Mouse (Mus musculus): ENCODE data around the gene Oas1c. TPM values are rescaled to one million over a fixed set of nuclear protein-coding genes. Genes with fewer than 3 reads are reported as not detected.
A peak's percentile ranks its signal among the peaks of the same experiment; 100 is the strongest.

Gene Oas1c
- total RNA-seq (2014; rRNA removed) (0.69 and 1.8 TPM in 2 replicates), polyA plus RNA-seq (2015; fragmentation: Nextera tagmentation; extraction: Ambion mirVana) (0.63 and 0.80 TPM in 2 replicates)

DNA sequence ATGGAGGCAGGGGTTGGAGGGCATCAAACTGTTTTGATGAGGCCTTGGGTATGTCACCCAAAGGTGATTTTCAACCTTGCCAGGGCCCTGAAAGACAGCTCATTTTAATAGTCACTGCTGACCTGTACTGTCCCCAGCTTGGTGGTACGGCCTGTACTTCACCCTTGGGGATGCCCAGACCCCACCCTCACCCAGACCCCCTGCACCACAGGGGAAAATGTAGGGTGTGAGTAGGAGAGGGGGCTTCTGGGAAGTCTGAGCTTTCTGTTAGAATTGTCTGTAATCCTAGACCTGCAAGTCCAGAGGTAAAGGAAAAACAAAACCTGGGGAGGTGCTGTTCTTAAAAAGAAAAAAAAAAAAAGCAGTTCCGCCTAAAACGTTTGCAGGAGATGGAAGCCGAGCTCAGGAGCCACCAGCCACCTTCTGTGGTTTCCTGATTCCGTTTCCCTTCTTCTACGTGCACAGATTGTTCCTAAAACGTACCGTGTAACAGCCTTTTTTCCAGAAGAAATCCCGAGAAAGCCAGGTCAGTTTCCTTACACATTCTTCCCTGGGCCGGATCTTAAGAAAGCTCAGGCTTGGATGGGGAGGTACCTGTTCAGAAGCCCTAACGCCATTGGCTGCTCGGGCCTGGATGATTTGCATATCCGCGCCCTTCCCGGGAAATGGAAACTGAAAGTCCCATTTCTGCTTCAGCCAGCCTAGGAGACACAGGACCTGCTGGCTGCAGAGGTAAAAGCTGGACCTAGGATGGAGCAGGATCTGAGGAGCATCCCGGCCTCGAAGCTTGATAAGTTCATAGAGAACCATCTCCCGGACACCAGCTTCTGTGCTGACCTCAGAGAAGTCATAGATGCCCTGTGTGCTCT lies at the start of gene Oas1c:
Gene Oas1c, minus strand, starts transcription at position 564 of the 869 bp plus-strand sequence.
- Histone ChIP-seq H3K9ac (peak within 1 kb of the TSS; percentile 44), H3K36me3 (ENCODE audit: insufficient read depth) (no peaks in the 10 kb centered on the region), H3K9me3 (ENCODE audit: low read length) (no peaks in the 10 kb centered on the region), H3K4me2 (ENCODE audit: low read depth) (peak within 1 kb of the TSS; percentile 48), H3K27me3 (ENCODE audit: insufficient read depth, low read length) (no peaks in the 10 kb centered on the region), H3K27ac (ENCODE audit: low read depth, low read length) (peak within 1 kb of the TSS; percentile 51; the same call in 1 of the 2 replicates), H3K4me1 (ENCODE audit: insufficient read depth) (peaks cover 4% of the 10 kb centered on the region; the same call in 1 of the 2 replicates), H3K4me3 (ENCODE audit: low read depth, low read length) (peak within 1 kb of the TSS; percentile 27)
- DNase-seq, result peak; percentile 83
- 5% methylated on average over 18 of the region's 18 CpGs for WGBS
- peak; percentile 95 for ATAC-seq
- TF ChIP-seq CTCF (IDR thresholded peaks at IDR 0.05; ENCODE audit: low read depth), result no peak

DNA sequence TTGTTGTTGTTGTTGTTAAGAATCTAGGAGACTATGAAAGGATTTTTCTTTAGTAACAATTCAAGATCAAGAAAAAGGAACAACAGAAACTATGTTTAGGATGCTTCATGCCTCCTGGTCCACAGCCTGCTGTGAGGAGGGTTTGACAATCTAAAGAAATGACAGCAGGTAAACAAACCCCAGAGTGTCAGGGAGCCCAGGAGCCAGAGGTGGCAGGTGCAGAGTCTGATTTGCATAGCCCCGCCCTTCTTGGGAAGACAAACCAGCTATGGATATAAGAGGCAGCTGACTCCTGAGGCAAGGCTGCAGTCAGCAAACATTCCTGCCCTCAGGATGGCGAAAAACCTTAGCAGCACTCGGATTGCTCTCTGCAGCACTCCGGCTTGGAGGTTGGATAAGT lies 48.8 kb upstream of the Oas1c start, which contains the start of gene Oas1h:
Gene Oas1h, plus strand, starts transcription at position 301 of the 400 bp plus-strand sequence.
- Histone ChIP-seq H3K27ac (ENCODE audit: low read depth, low read length) (no peak within 1 kb of the TSS), H3K27me3 (ENCODE audit: insufficient read depth, low read length) (no peaks in the 10 kb centered on the region), H3K9me3 (ENCODE audit: low read length) (no peaks in the 10 kb centered on the region), H3K4me2 (ENCODE audit: low read depth) (no peak within 1 kb of the TSS), H3K4me3 (ENCODE audit: low read depth, low read length) (no peak within 1 kb of the TSS), H3K9ac (no peak within 1 kb of the TSS), H3K4me1 (ENCODE audit: insufficient read depth) (no peaks in the 10 kb centered on the region), H3K36me3 (ENCODE audit: insufficient read depth) (no peaks in the 10 kb centered on the region)
- TF ChIP-seq CTCF (IDR thresholded peaks at IDR 0.05; ENCODE audit: low read depth), result no peak
- DNase-seq (no peak), ATAC-seq (no peak)
- 56% methylated on average over 4 of the region's 4 CpGs for WGBS

DNA sequence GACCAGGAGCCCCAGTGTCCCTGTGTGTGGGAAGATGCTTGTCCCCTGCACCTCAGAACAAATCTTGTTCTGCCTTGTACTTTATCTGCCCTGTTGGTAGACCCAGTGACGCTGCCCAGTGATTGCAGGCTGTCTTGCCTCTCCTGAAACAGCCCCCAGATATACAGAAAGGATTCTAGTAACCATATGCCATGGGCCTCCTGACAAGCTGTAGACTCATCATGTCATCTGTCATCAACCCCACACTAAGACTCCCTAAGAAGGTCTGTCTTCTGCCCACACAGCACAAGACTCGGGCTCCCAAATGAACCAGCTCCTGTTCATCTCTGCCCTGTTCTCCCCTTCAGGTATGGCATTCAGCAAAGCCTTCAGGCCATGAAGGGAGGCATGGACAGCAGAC lies 46.9 kb upstream of the Oas1c start:
- no peak for ATAC-seq
- Histone ChIP-seq H3K9ac (no peak overlapping the region), H3K27me3 (ENCODE audit: insufficient read depth, low read length) (no peaks in the 10 kb centered on the region), H3K27ac (ENCODE audit: low read depth, low read length) (no peak overlapping the region), H3K4me2 (ENCODE audit: low read depth) (no peak overlapping the region), H3K9me3 (ENCODE audit: low read length) (0 out of 2 replicates have a peak, but pooled peaks cover 6% of the 10 kb centered on the region), H3K4me3 (ENCODE audit: low read depth, low read length) (no peak overlapping the region), H3K4me1 (ENCODE audit: insufficient read depth) (no peaks in the 10 kb centered on the region), H3K36me3 (ENCODE audit: insufficient read depth) (no peaks in the 10 kb centered on the region)
- 81% methylated on average over 2 of the region's 2 CpGs for WGBS
- no peak for DNase-seq
- TF ChIP-seq CTCF (IDR thresholded peaks at IDR 0.05; ENCODE audit: low read depth), result no peak

DNA sequence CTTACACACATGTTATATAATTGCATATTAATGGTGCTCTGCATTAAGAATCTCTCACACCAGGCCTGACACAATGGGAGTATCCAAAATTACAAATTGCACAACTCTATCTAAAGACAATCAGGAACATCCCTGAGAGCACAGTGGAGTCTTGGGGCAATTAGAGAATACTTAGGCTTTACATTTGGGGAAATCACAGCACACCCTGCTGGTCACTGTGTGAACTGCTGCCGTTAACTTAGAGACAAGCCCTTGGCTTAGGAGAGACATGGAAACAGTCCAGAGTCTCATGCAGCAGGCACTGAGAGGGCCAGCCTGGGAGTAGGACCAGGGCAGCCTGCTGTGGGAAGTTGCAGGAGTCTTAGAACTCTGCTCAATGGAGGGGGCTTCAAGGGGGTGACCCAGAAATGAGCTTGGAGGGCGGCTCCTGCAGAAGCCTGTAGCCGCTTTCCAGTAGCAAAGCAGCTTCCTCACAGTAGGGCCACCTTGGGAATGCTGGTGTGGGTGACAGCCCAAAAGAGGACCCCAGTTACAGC lies 37.4 kb upstream of the Oas1c start:
- Histone ChIP-seq H3K4me2 (ENCODE audit: low read depth) (no peak overlapping the region), H3K9me3 (ENCODE audit: low read length) (0 out of 2 replicates have a peak, but pooled peaks cover 6% of the 10 kb centered on the region), H3K27ac (ENCODE audit: low read depth, low read length) (no peak overlapping the region), H3K27me3 (ENCODE audit: insufficient read depth, low read length) (no peaks in the 10 kb centered on the region), H3K36me3 (ENCODE audit: insufficient read depth) (no peaks in the 10 kb centered on the region), H3K9ac (no peak overlapping the region), H3K4me3 (ENCODE audit: low read depth, low read length) (no peak overlapping the region), H3K4me1 (ENCODE audit: insufficient read depth) (no peaks in the 10 kb centered on the region)
- ATAC-seq, result no peak
- WGBS, result 65% methylated on average over 3 of the region's 3 CpGs
- peak; percentile 44 for DNase-seq
- TF ChIP-seq CTCF (IDR thresholded peaks at IDR 0.05; ENCODE audit: low read depth), result peak; percentile 67

DNA sequence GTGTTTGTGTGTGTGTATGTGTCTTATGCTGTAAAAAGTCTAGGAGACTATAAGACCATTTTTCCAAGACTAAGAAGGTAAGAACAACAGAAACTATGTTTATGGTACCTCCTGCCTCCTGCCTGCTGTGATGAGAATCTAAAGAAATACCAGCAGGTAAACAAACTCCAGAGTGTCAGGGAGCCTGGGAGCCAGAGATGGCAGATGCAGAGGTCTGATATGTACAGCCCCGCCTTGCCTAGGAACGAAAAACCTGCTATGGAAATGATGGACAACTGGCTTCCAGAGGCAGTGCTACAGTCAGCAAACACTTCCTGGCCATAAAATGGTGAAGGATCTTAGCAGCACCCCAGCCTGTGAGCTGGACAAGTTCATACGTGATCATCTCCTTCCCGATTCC lies 34.8 kb upstream of the Oas1c start, which contains the start of gene Oas1f:
Gene Oas1f, plus strand, starts transcription at position 301 of the 400 bp plus-strand sequence.
- Histone ChIP-seq H3K27me3 (ENCODE audit: insufficient read depth, low read length) (no peaks in the 10 kb centered on the region), H3K27ac (ENCODE audit: low read depth, low read length) (no peak within 1 kb of the TSS), H3K36me3 (ENCODE audit: insufficient read depth) (no peaks in the 10 kb centered on the region), H3K9ac (no peak within 1 kb of the TSS), H3K9me3 (ENCODE audit: low read length) (no peaks in the 10 kb centered on the region), H3K4me2 (ENCODE audit: low read depth) (no peak within 1 kb of the TSS), H3K4me3 (ENCODE audit: low read depth, low read length) (no peak within 1 kb of the TSS), H3K4me1 (ENCODE audit: insufficient read depth) (no peaks in the 10 kb centered on the region)
- TF ChIP-seq CTCF (IDR thresholded peaks at IDR 0.05; ENCODE audit: low read depth), result no peak
- WGBS, result 86% methylated on average over 4 of the region's 4 CpGs
- ATAC-seq (no peak), DNase-seq (no peak)

DNA sequence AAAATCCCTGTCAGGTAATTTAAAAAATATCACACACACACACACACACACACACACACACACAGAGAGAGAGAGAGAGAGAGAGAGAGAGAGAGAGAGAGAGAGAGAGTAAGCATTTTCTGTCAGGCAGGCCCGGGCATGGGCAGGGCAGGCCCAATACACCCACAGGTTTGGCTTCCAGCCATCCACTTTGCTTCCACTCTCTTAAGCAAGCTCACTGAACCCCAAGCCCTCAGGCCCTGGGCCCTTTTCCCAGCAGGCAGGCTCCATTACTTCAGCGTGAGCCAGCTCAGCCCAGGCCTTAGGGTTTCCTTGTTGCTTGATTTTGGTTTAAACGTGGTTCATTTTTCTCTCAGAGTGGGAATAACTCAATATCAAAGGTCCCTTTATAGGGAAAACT lies 32.4 kb upstream of the Oas1c start:
- ATAC-seq, result no peak

More for the DNA sequence above, 32.4 kb upstream of the Oas1c start:
- TF ChIP-seq CTCF (IDR thresholded peaks at IDR 0.05; ENCODE audit: low read depth), result no peak
- no peak overlapping the region for H3K9ac ChIP-seq
- no peaks in the 10 kb centered on the region for H3K9me3 ChIP-seq (ENCODE audit: low read length)
- H3K4me2 ChIP-seq (ENCODE audit: low read depth), result no peak overlapping the region
- H3K4me3 ChIP-seq (ENCODE audit: low read depth, low read length), result no peak overlapping the region
- WGBS, result 41% methylated on average over 3 of the region's 3 CpGs
- H3K36me3 ChIP-seq (ENCODE audit: insufficient read depth), result no peaks in the 10 kb centered on the region
- no peak overlapping the region for H3K27ac ChIP-seq (ENCODE audit: low read depth, low read length)
- H3K27me3 ChIP-seq (ENCODE audit: insufficient read depth, low read length), result no peaks in the 10 kb centered on the region
- H3K4me1 ChIP-seq (ENCODE audit: insufficient read depth), result no peaks in the 10 kb centered on the region
- DNase-seq, result peak; percentile 42
